Mouse (Mus musculus) adrenal gland, postnatal 4 days (tissue): ENCODE measurements around the gene Gm10486. TPM values are rescaled to one million over a fixed set of nuclear protein-coding genes. Genes with fewer than 3 reads are reported as not detected.
"Not testable (repeated sequence)": the region's sequence is repeated elsewhere in the genome, so short reads cannot be mapped to it uniquely, and the experiment has no call there.

Experiments used
- DNase-seq, 2 experiments: peaks; one replicate each; pipeline ENCODE4 v3.0.0; 2021 to 2022; ENCODE audit warnings: low spot score in 2 of 2, mixed read lengths in 2 of 2
- long read RNA-seq, 2 experiments: library from polyadenylated mRNA; stranded (forward); transcript quantifications; one replicate each; pipeline ENCODE4 v2.0.0; 2021
- total RNA-seq, 2 experiments: library from RNA; stranded (reverse); gene quantifications; 2 replicates each; pipeline ENCODE4 v1.2.3; 2021

Gene Gm10486
- total RNA-seq: not detected
- long read RNA-seq, experiment 1: 0 reads
- long read RNA-seq, experiment 2: 0 reads

- DNase-seq: not testable (repeated sequence)
Observed at GRCm38 (mm10) chrX:35067084-35067483, at the start of gene Gm10486. Gene Gm10486 (plus strand): TSS chrX:35067384.
